Mouse (Mus musculus) left cerebral cortex, adult 11 months (tissue): ENCODE measurements around the gene Sox1.

Source experiments
- DNase-seq: peaks from one replicate; pipeline ENCODE4 v3.0.0; 2022; ENCODE audit warnings: low spot score

Sox1 gene

DNA sequence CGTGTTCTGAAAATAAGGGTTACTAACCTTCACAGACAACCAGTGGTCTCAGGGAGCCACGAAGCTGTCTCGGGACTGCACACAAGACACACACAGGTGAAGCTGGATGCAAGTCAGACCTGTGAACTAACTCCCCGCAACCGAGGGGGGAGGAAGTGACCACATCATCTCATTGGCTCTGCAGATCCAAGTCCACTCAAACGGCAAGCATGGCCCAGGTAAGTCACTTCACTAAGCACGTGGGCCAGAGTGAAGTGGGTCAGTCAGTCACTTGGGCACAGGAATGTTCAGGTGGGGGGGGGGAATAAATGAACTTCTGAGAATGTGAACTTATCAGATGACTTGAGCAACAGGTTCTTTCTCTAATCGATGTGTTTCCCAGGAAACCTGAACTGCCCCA, 30.8 kb downstream of the Sox1 start:
- no peak for DNase-seq

DNA sequence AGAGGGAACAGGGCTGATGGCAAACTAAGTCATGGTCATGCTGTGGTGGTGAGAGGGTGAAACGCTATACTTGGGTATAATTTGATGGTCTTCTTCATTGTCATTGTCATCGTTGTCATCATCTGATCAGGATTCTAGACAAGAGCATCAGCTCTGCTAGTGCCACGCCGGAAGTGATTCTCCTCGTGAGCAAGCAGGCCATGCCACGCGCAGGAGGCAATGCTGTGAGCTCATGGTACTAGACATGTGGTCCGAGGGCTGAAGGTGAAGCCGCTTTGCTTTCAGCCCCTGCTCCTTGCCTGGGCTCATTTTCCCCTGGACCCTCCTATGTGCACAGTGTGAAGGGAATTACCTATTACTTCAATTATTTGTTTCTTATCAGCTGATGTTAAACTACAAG, 32.3 kb downstream of the Sox1 start:
- no peak for DNase-seq

DNA sequence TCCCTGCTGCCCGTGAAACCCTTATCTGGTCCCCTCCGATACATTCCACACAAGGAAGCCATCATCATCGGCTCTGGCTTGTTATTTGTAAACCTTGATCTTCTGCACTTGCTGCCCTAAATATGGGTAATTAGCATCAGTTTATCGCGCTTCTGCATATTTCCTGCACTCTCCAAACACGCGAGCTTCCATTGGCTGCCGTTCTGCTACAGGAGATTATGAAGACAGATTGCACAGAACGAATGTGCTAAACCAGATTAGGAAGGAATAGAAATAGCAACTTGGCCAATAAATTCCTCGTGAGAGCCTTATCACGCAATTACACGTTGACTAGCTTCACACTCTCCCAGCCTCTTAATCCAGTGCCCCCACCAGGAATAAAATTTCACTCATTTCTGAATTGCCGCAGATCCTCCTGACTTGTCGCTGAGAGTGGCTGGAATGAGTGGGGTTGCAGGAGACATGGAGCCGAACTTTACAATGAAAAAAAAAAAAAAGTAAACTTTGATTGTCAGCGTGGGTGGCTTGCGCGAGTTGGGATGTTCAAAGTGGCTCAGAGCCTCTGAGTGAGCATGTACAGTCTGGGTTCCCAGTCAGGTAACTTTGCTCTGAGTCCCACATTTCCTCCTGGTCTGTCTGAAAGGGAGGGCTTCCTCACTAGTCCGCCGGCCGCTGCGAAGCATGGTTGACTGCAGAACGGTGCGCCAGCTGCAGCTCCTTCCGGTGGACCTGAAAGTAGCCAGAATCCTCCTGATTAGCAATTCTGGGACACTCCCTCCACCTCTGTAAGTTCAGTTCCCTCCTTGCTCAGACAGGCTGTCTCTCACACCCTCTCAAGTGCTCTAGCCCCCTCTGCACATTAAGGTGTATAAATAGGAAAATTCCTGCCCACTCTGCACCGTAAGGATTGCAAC, 33.0 kb downstream of the Sox1 start:
- no peak for DNase-seq

- no peak for DNase-seq
These were observed 33.8 kb downstream of the Sox1 start for GRCm38 (mm10) chr8:12428931-12429330.

- no peak for DNase-seq
These were observed 34.6 kb downstream of the Sox1 start for GRCm38 (mm10) chr8:12429601-12430172.

GRCm38 (mm10) chr8:12430173-12430899, 35.2 kb downstream of the Sox1 start:
- DNase-seq, result peak; percentile 34

- DNase-seq, result no peak
These were observed 36.0 kb downstream of the Sox1 start for GRCm38 (mm10) chr8:12430900-12431737.

- DNase-seq, result no peak
These were observed 36.6 kb downstream of the Sox1 start for GRCm38 (mm10) chr8:12431738-12432055.

DNA sequence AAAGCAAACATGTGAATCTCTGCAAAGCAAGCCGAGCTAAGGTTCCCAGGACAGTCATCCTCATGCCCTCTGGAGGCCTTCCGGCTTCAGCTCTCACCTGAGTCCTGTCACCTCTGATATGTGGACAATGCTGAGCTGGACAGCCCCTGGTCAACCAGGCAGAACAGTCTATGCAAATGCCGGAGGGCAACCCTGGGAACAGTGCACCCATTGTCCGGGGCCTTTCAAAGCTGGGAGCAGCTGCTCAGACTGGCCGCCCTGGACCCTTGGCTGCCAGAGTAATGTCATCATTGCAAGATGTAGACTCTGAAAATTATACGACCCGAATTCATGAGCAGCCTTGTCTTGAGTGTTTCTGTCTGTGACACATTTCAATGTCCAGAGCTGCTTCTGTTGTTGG, 37.5 kb downstream of the Sox1 start:
- DNase-seq, result no peak

GRCm38 (mm10) chr8:12434771-12435170, 39.7 kb downstream of the Sox1 start:
- no peak for DNase-seq

- DNase-seq, result no peak
These were observed 42.9 kb downstream of the Sox1 start for GRCm38 (mm10) chr8:12438021-12438420.

DNA sequence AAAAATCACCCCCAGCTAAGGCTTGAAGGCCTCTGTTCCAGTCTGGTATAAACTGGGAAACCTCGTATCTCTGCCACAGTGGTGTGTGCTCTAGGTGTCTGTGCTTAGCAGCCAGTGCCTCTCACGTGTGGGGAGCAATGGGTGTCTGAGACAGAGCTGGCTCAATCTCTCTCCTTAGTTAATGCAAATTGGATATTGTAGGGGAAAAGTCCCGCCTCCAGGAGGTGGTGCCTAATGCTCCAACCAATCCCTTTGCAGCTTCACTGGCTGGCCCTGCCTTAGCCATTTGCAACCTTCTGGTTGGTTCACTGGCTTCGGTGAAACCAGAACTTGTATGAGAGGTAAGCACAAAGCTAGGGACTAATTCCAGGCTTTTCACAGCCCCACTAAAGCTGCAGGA, 43.9 kb downstream of the Sox1 start:
- no peak for DNase-seq

- no peak for DNase-seq
These were observed 44.8 kb downstream of the Sox1 start for GRCm38 (mm10) chr8:12439846-12440245.

DNA sequence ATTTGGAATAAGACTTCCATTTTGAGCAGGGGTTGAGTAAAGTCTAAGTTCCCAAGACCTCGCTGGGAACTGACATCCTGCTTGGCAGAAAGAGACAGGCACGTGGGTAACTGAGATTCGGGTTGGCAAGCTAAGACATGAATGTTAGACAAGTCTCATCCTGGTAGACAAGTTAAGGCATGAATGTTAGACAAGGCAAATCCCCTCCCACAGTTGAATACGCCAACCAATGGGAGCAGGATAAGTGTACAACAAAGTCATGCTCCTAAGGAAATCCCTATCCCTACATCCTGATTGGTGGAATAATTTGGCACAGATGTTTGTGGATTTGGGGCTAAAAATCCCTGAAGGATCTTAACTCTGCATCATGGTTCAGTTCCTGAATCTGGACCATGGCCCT, 45.9 kb downstream of the Sox1 start:
- no peak for DNase-seq

DNA sequence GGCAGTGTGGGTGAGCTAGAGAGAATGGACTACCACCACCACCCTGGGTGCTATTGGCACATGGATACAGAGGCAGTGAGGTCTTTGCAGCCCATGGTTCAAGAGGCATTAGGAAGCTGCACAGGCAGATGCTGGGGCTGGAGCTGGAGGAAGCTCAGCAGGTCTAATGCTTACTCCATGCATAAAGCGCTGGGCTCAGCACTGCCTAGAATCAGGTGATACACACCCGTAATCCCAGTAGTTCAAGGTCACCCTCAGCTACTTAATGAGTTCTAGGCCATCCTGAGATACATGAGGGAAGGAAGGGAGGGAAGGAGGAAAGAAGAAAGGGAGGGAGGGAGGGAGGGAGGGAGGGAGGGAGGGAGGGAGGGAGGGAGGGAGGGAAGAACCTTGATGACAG, 50.2 kb downstream of the Sox1 start:
- DNase-seq, result no peak

DNA sequence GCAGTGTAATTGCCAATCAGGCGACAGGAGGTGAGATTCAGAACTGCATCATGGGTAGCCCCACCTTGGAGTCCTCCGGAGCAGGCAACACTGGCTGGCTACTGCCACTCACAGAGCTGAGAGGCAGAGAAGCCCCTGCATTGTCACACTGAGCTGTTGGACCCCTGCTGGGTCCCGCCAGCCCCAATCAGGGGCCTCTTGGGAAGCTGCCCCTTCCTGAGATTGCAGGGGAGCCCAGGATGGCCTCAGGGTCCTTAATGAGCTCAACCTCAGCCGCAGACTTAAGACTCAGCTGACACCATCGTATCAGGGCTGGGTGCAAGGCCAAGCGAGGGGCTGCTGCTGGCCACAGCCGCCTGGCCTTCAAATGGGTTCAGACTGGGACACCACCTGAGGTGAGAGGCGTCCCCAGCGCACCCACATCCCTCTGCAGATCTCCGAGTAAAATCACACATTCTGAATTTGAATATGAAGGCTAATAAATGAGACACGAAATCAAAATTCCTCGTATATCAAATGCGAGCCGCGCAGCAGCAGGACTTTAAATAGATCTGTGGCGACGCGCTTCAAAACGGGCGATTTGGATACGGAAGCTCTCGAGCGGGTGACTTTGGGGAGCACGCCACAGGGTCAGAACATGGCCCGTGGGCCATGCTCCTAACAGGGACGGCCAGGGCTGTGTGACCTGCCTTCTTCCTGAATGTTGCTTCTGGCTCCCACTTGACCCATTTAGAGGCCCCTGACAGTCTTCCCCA, 51.0 kb downstream of the Sox1 start:
- no peak for DNase-seq
